Mouse (Mus musculus) spleen, adult 2 months (tissue): Measurements from ENCODE around the gene Abcc8. TPM values are rescaled to one million over a fixed set of nuclear protein-coding genes. Genes with fewer than 3 reads are reported as not detected.

Source experiments
- DNase-seq, 2 experiments: peaks; one replicate each; pipeline versions ENCODE4 v3.0.0 to v3.0.0-alpha.2; 2012 to 2021; ENCODE audit warnings: low spot score in 2 of 2, low read depth in 1 of 2
- H3K27ac ChIP-seq: fragments of 200-500 bp; 2 replicates; pipeline ENCODE4 v1.5.1; 2012; ENCODE audit warnings: low read length, inconsistent platforms; ENCODE audit not compliant: insufficient read depth
- H3K27me3 ChIP-seq: fragments of 200-500 bp; 2 replicates; pipeline ENCODE4 v1.6.1; 2012; ENCODE audit warnings: mild to moderate bottlenecking, moderate library complexity, low read length, inconsistent platforms; ENCODE audit not compliant: control insufficient read depth, insufficient read depth
- H3K36me3 ChIP-seq: fragments of 200-500 bp; 2 replicates; pipeline ENCODE4 v1.6.1; 2012; ENCODE audit warnings: mild to moderate bottlenecking, low read length, inconsistent platforms; ENCODE audit not compliant: control insufficient read depth, insufficient read depth
- H3K4me1 ChIP-seq: fragments of 200-500 bp; 2 replicates; pipeline ENCODE4 v1.6.1; 2011; ENCODE audit warnings: inconsistent platforms; ENCODE audit not compliant: control insufficient read depth, insufficient read depth, insufficient read length
- H3K4me3 ChIP-seq: fragments of 200-500 bp; 2 replicates; pipeline ENCODE4 v1.5.1; 2011; ENCODE audit warnings: mild to moderate bottlenecking, inconsistent platforms; ENCODE audit not compliant: insufficient read depth, insufficient read length; ENCODE audit errors: extremely low read depth
- CTCF ChIP-seq: fragments of 200-500 bp; IDR thresholded peaks from 2 replicates; pipeline ENCODE4 v1.5.1; 2011; ENCODE audit warnings: mild to moderate bottlenecking, inconsistent platforms; ENCODE audit not compliant: insufficient read depth, insufficient read length, insufficient replicate concordance; ENCODE audit errors: extremely low read depth
- POLR2A ChIP-seq: fragments of 200-500 bp; IDR thresholded peaks from 2 replicates; pipeline ENCODE4 v1.6.1; 2011; ENCODE audit warnings: low read depth, low read length, inconsistent platforms
- WGBS: fragments of 180-500 bp; shearing (Covaris S2); methylation state at CpG from one replicate; pipeline ENCODE4 v1.1.7; 2018; 5-methylcytosine and 5-hydroxymethylcytosine counted together
- polyA plus RNA-seq: library from polyadenylated mRNA; depleted of rRNA; stranded (reverse); fragments of >200 nt; gene quantifications from 2 replicates; pipeline ENCODE4 v1.2.3, GENCODE M21; 2012

Gene Abcc8
- polyA plus RNA-seq, 1 experiment = 0.08 TPM

- Histone ChIP-seq H3K27ac (no peak overlapping the region), H3K4me1 (peaks cover 4% of the 10 kb centered on the region; the same call in 1 of the 2 replicates), H3K27me3 (peaks cover 5% of the 10 kb centered on the region), H3K4me3 (no peak overlapping the region), H3K36me3 (no peaks in the 10 kb centered on the region)
- TF ChIP-seq CTCF = no peak
- no peak for TF ChIP-seq POLR2A
- WGBS = 82% methylated on average over 8 of the region's 8 CpGs
- DNase-seq = no peak
Measured at GRCm38 (mm10) chr7:46103075-46103591, 76.7 kb downstream of the Abcc8 start.

- H3K27me3 ChIP-seq = peaks cover 5% of the 10 kb centered on the region
- peak; percentile 36 to 59 for DNase-seq
- H3K4me3 ChIP-seq = peak within 1 kb of the TSS; percentile 51; the same call in 1 of the 2 replicates
- no peaks in the 10 kb centered on the region for H3K36me3 ChIP-seq
- WGBS = under 1% methylated on average over 34 of the region's 34 CpGs
- H3K27ac ChIP-seq = no peak within 1 kb of the TSS
- H3K4me1 ChIP-seq = peaks cover 4% of the 10 kb centered on the region; the same call in 1 of the 2 replicates
- TF ChIP-seq CTCF (peak; percentile 58; the same call in 1 of the 2 replicates), POLR2A (no peak)
Measured at GRCm38 (mm10) chr7:46100563-46100962, 79.3 kb downstream of the Abcc8 start, which contains the start of gene Kcnj11. Kcnj11 (minus strand) TSS chr7:46100764.

DNA sequence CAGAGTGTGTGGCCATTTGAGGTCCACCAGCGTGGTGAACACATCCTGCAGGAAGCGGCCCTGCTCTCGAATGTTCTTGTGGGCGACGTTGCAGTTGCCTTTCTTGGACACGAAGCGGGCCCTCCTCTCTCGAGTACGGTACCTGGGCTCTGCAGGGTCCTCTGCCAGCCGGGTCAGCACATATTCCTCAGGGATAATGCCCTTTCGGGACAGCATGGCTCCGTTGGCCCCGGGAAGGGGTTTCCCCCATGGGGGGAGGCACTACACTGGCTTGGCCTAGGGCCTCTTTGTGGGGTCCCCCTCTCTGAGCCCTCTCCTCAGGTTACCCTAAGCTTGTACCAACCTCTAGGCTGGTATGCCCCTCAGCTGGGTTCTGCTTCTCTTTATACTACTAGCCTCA lies 80.2 kb downstream of the Abcc8 start:
- TF ChIP-seq CTCF (no peak), POLR2A (no peak)
- H3K27ac ChIP-seq = no peak overlapping the region
- 32% methylated on average over 13 of the region's 13 CpGs for WGBS
- no peak overlapping the region for H3K4me3 ChIP-seq
- H3K4me1 ChIP-seq = peaks cover 4% of the 10 kb centered on the region; the same call in 1 of the 2 replicates
- H3K36me3 ChIP-seq = no peaks in the 10 kb centered on the region
- peaks cover 5% of the 10 kb centered on the region for H3K27me3 ChIP-seq
- DNase-seq = no peak

DNA sequence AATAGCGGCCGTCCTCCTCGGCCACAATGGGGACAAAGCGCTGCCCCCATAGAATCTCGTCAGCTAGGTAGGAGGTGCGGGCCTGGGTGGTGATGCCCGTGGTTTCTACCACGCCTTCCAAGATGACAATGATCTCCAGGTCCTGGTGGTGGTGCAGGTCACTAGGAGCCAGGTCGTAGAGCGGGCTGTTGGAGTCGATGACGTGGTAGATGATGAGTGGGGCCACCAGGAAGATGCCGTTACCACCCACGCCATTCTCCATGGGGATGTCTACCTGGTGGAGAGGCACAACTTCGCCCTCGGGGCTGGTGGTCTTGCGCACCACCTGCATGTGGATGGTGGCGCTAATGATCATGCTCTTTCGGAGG lies 80.9 kb downstream of the Abcc8 start:
- no peak for DNase-seq
- no peak overlapping the region for H3K4me3 ChIP-seq
- H3K36me3 ChIP-seq = no peaks in the 10 kb centered on the region
- TF ChIP-seq POLR2A = no peak
- TF ChIP-seq CTCF = no peak
- H3K27ac ChIP-seq = no peak overlapping the region
- H3K27me3 ChIP-seq = peaks cover 5% of the 10 kb centered on the region
- 92% methylated on average over 19 of the region's 19 CpGs for WGBS
- peaks cover 4% of the 10 kb centered on the region; the same call in 1 of the 2 replicates for H3K4me1 ChIP-seq

DNA sequence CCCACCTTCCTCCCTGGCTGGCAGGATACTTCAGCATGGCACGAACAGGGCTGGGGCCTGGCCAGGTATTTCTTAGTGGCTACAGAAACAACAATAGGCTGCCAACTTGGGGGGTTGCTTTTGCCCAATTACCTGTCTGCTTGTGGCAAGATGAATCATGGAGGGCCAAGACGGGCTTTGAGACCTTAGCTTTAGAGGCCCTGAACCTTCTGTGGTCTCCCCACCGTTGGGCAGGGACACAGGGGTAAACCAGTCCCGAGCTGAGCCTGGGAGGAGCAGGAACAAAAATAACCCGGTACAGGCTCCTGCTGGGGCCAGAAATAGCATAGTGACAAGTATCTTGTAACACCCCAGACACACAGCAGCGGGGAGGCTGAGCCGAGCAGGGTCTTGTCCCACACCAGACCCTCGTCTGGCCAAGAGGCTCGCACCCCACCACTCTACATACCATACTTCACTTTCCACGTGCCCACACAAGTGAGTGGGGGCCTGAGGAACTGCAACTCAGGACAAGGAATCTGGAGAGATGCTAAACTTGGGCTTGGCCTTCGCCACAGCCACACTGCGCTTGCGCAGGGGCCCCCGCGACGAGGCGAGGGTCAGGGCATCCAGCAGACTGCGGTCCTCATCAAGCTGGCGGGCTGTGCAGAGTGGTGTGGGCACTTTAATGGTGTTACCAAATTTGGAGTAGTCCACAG lies 81.5 kb downstream of the Abcc8 start:
- peaks cover 5% of the 10 kb centered on the region for H3K27me3 ChIP-seq
- 72% methylated on average over 19 of the region's 19 CpGs for WGBS
- H3K4me1 ChIP-seq = peaks cover 4% of the 10 kb centered on the region; the same call in 1 of the 2 replicates
- H3K36me3 ChIP-seq = no peaks in the 10 kb centered on the region
- TF ChIP-seq POLR2A (no peak), CTCF (no peak)
- H3K27ac ChIP-seq = no peak overlapping the region
- DNase-seq = no peak
- H3K4me3 ChIP-seq = no peak overlapping the region

GRCm38 (mm10) chr7:46097319-46097783 lies 82.5 kb downstream of the Abcc8 start:
- no peak for TF ChIP-seq CTCF
- TF ChIP-seq POLR2A = no peak
- H3K27ac ChIP-seq = no peak overlapping the region
- no peak overlapping the region for H3K4me3 ChIP-seq
- DNase-seq = no peak
- WGBS = 70% methylated on average over 4 of the region's 4 CpGs
- H3K4me1 ChIP-seq = peaks cover 4% of the 10 kb centered on the region; the same call in 1 of the 2 replicates
- H3K36me3 ChIP-seq = no peaks in the 10 kb centered on the region
- peaks cover 7% of the 10 kb centered on the region for H3K27me3 ChIP-seq

- Histone ChIP-seq H3K27me3 (peaks cover 7% of the 10 kb centered on the region), H3K27ac (no peak overlapping the region), H3K36me3 (no peaks in the 10 kb centered on the region), H3K4me3 (no peak overlapping the region), H3K4me1 (peaks cover 4% of the 10 kb centered on the region; the same call in 1 of the 2 replicates)
- 3% methylated on average over 4 of the region's 4 CpGs for WGBS
- TF ChIP-seq POLR2A = no peak
- TF ChIP-seq CTCF = peak; percentile 77; the same call in 1 of the 2 replicates
- peak; percentile 12 to 44 for DNase-seq
Measured at GRCm38 (mm10) chr7:46096136-46096535, 83.7 kb downstream of the Abcc8 start.
